Mouse (Mus musculus): ENCODE results near the gene Prickle2. TPM values are rescaled to one million over a fixed set of nuclear protein-coding genes. Genes with fewer than 3 reads are reported as not detected.

Gene Prickle2
- polyA plus RNA-seq, 1 experiment from 2014 or later, result 5.3 TPM

GRCm38 (mm10) chr6:92370896-92371295, 335.1 kb downstream of the Prickle2 start:
- no peaks in the 10 kb centered on the region for H3K27me3 ChIP-seq (replicated peaks; ENCODE audit: low read depth, poor library complexity, severe bottlenecking)
- peaks cover 4% of the 10 kb centered on the region for H3K36me3 ChIP-seq (replicated peaks)
- 78% methylated on average over 5 of the region's 5 CpGs for WGBS
- H3K4me3 ChIP-seq, result no peak overlapping the region
- no peak overlapping the region for H3K27ac ChIP-seq (replicated peaks)
- DNase-seq (ENCODE audit: low spot score), result no peak
- H3K9me3 ChIP-seq, result peaks cover 16% of the 10 kb centered on the region; the same call in 1 of the 2 replicates
- H3K4me1 ChIP-seq, result no peaks in the 10 kb centered on the region

- Histone ChIP-seq H3K27ac (replicated peaks) (no peak overlapping the region), H3K27me3 (replicated peaks; ENCODE audit: low read depth, poor library complexity, severe bottlenecking) (no peaks in the 10 kb centered on the region), H3K9me3 (no peaks in the 10 kb centered on the region), H3K4me3 (no peak overlapping the region), H3K4me1 (no peaks in the 10 kb centered on the region), H3K36me3 (replicated peaks) (no peaks in the 10 kb centered on the region)
- no peak for DNase-seq (ENCODE audit: low spot score)
- WGBS, result 81% methylated on average over 10 of the region's 10 CpGs
These were observed 358.5 kb downstream of the Prickle2 start for GRCm38 (mm10) chr6:92347278-92348028.

GRCm38 (mm10) chr6:92346729-92347128, 359.2 kb downstream of the Prickle2 start:
- DNase-seq (ENCODE audit: low spot score), result no peak
- WGBS, result 70% methylated on average over 7 of the region's 7 CpGs

GRCm38 (mm10) chr6:92345151-92345550, 360.8 kb downstream of the Prickle2 start:
- Histone ChIP-seq H3K4me3 (no peak overlapping the region), H3K27ac (replicated peaks) (no peak overlapping the region), H3K36me3 (replicated peaks) (no peaks in the 10 kb centered on the region), H3K9me3 (no peaks in the 10 kb centered on the region), H3K27me3 (replicated peaks; ENCODE audit: low read depth, poor library complexity, severe bottlenecking) (no peaks in the 10 kb centered on the region), H3K4me1 (no peaks in the 10 kb centered on the region)
- 94% methylated on average over 2 of the region's 2 CpGs for WGBS
- no peak for DNase-seq (ENCODE audit: low spot score)

More at GRCm38 (mm10) chr6:92346729-92347128, 359.2 kb downstream of the Prickle2 start:
- Histone ChIP-seq H3K27ac (replicated peaks) (no peak overlapping the region), H3K9me3 (no peaks in the 10 kb centered on the region), H3K27me3 (replicated peaks; ENCODE audit: low read depth, poor library complexity, severe bottlenecking) (no peaks in the 10 kb centered on the region), H3K36me3 (replicated peaks) (no peaks in the 10 kb centered on the region), H3K4me3 (no peak overlapping the region), H3K4me1 (no peaks in the 10 kb centered on the region)

GRCm38 (mm10) chr6:92344588-92344987, 361.4 kb downstream of the Prickle2 start:
- 87% methylated on average over 3 of the region's 3 CpGs for WGBS
- DNase-seq (ENCODE audit: low spot score), result no peak
- Histone ChIP-seq H3K27me3 (replicated peaks; ENCODE audit: low read depth, poor library complexity, severe bottlenecking) (no peaks in the 10 kb centered on the region), H3K36me3 (replicated peaks) (no peaks in the 10 kb centered on the region), H3K4me1 (no peaks in the 10 kb centered on the region), H3K9me3 (no peaks in the 10 kb centered on the region), H3K27ac (replicated peaks) (no peak overlapping the region), H3K4me3 (no peak overlapping the region)

Other genes starting within 250 kb of the Prickle2 start
- 1.5 TPM in 2 replicates for gene A730049H05Rik, start 110.3 kb upstream of the Prickle2 start, polyA plus RNA-seq (2016; fragmentation: Nextera tagmentation; extraction: Ambion mirVana)
- not detected in 2 replicates for gene Gm15737, start 163.2 kb upstream of the Prickle2 start, polyA plus RNA-seq (2016; fragmentation: Nextera tagmentation; extraction: Ambion mirVana)
- gene Adamts9, start 237.3 kb upstream of the Prickle2 start, polyA plus RNA-seq (2016; fragmentation: Nextera tagmentation; extraction: Ambion mirVana), result 3.8 and 4.2 TPM in 2 replicates

All from embryonic facial prominence, embryonic 10.5 days (tissue).